Mouse (Mus musculus) ovary, adult 2 months (tissue): ENCODE results near the gene Samd14. TPM values are rescaled to one million over a fixed set of nuclear protein-coding genes. Genes with fewer than 3 reads are reported as not detected.

Experiments
- polyA plus RNA-seq: library from polyadenylated mRNA; depleted of rRNA; stranded (reverse); fragments of >200 nt; gene quantifications from 2 replicates; pipeline ENCODE4 v1.2.3, GENCODE M21; 2012; rRNA removed

Gene Samd14
- 24.1 and 26.8 TPM in 2 replicates for polyA plus RNA-seq

GRCm38 (mm10) chr11:95009629-95010014, at the start of gene Samd14:
Samd14 (plus strand) TSS chr11:95009879.

GRCm38 (mm10) chr11:94967419-94967818, 42.3 kb upstream of the Samd14 start, which contains the start of gene Hils1:
Hils1 (plus strand) TSS chr11:94967593.

DNA sequence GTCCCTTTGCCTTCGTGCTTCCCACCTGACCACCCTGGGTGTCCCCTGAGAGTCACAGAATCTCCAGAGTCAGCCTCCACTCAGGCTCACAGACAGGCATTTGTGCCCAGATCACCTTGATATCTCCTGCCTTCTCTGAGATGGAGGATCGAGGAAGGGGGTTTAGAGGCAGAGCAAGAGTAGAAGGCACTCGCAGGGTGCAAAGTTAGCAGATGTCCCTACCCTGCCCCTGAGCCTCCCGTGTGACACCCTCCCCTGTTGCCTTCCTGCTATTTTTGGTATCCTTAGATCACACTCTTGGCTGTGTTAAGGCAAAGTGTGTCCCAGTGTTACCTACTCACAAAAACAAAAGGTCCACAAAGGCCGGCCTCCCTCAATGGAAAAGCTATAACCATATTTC, 33.5 kb upstream of the Samd14 start, which contains the start of gene Sgca:
Gene Sgca, minus strand, starts transcription at position 129 of the 400 bp plus-strand sequence.

DNA sequence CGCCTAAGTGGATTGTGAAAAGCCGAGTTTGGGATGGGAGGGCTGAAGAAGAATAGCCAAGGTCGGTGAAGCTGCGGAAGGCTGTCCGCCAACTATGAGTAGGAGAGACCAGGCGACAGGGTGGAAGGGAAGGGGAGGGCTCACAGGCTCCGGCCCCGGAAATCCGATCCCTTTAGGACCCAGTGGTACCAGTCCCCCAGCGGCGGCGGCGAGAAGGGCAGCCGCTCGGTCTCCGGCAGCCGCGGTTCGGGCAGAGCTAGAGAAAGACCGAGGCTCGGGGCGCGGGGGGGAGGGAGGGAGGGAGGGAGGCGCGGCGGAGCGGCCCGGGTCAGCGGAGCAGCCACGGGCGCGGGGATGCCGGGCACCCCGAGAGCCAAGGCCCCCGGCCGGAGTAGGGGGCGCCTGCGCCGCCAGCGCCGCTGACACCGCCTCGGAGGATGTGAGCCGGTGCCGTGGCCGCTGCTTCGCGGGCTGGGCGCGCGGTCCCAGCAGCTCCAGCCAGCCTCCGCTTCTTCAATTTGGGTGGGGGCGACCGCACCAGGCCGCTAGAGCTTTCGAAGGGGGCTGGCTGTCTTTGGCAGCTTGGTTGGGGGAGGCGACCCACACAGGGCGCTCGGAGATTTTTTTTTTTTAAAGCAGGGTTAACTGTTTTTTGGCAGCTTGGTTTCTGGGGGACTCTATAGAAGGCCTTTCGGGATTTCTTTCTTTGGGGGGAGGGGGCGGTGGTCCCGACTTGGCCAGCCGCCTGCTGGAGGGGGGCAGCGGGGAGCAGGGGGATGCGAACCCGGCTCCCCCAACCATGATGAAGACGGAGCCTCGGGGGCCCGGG, 18.7 kb upstream of the Samd14 start, which contains the start of gene Ppp1r9b:
Gene Ppp1r9b, plus strand, starts transcription at position 287 of the 829 bp plus-strand sequence.

DNA sequence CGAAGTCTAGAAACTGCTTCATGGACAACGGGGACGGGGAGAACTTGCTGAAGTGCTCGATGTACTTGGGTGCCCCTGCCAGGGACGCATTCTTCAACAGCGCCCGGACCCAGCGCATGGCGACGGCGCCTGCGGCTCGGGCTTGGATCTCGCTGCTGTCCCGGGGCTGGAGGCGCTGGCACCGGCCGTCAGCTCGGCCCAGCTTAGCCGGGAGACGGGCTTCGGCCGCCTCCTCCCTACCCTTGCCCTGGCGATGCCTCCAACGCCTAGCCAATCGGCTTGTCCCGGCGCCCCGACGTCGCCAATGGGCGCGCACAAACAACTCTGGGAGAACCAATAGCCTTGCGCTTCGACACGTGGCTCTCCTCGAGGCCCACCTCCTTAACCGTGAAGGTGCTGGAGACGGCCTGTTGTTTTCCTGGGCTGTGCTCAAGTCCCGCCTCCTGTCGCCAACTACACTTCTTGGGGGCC, 31.5 kb downstream of the Samd14 start, which contains the start of gene Pdk2:
Gene Pdk2, minus strand, starts transcription at position 216 of the 471 bp plus-strand sequence.

Other genes with a start within 250 kb of the Samd14 start
- not detected in 2 replicates for gene Tmem92, start 227.2 kb upstream of the Samd14 start, polyA plus RNA-seq
- gene Col1a1, start 73.7 kb upstream of the Samd14 start, polyA plus RNA-seq: 270 and 286 TPM in 2 replicates
- 0.86 TPM in 1 of 2 replicates, not detected in the other for gene Hils1, start 42.3 kb upstream of the Samd14 start, polyA plus RNA-seq
- gene Sgca, start 33.6 kb upstream of the Samd14 start, polyA plus RNA-seq: 8.3 and 10.0 TPM in 2 replicates
- gene Ppp1r9b, start 18.8 kb upstream of the Samd14 start, polyA plus RNA-seq: 45.8 and 60.5 TPM in 2 replicates
- 54.3 and 79.6 TPM in 2 replicates for gene Pdk2, start 31.5 kb downstream of the Samd14 start, polyA plus RNA-seq
- 74.4 and 82.7 TPM in 2 replicates for gene Itga3, start 66.9 kb downstream of the Samd14 start, polyA plus RNA-seq
- gene Dlx3, start 110.2 kb downstream of the Samd14 start, polyA plus RNA-seq: 0.10 and 0.15 TPM in 2 replicates
- gene Dlx4, start 136.4 kb downstream of the Samd14 start, polyA plus RNA-seq: 0.25 and 0.36 TPM in 2 replicates